Mouse (Mus musculus) adrenal gland, adult 18-20 months (tissue): Measurements from ENCODE around the gene Stmn1. TPM values are rescaled to one million over a fixed set of nuclear protein-coding genes. Genes with fewer than 3 reads are reported as not detected.
A peak's percentile ranks its signal among the peaks of the same experiment; 100 is the strongest.
"Not testable (repeated sequence)": the region's sequence is repeated elsewhere in the genome, so short reads cannot be mapped to it uniquely, and the experiment has no call there.

Experiments
- DNase-seq, 2 experiments: peaks; one replicate each; pipeline ENCODE4 v3.0.0; 2021 to 2022; ENCODE audit warnings: low spot score in 2 of 2
- total RNA-seq, 2 experiments: library from RNA; stranded (reverse); gene quantifications; 1 replicate in 1 of 2; 2 replicates in 1 of 2; pipeline ENCODE4 v1.2.3; 2021

Gene Stmn1
- total RNA-seq, 2 experiments from 2014 or later, result 24.8 to 25.6 TPM

- DNase-seq, result no peak
These were observed 16.1 kb downstream of the Stmn1 start for GRCm38 (mm10) chr4:134484231-134484630.

- no peak for DNase-seq
These were observed 17.2 kb downstream of the Stmn1 start for GRCm38 (mm10) chr4:134485151-134485900.

GRCm38 (mm10) chr4:134488211-134488610 is 20.1 kb downstream of the Stmn1 start:
- DNase-seq, result no peak

GRCm38 (mm10) chr4:134489986-134490665 is 22.0 kb downstream of the Stmn1 start:
- DNase-seq, result no peak

GRCm38 (mm10) chr4:134491716-134492115 is 23.6 kb downstream of the Stmn1 start:
- no peak for DNase-seq

GRCm38 (mm10) chr4:134494161-134494560 is 26.0 kb downstream of the Stmn1 start:
- DNase-seq, result not testable (repeated sequence)

- no peak for DNase-seq
These were observed 26.8 kb downstream of the Stmn1 start for GRCm38 (mm10) chr4:134494780-134495545.

- DNase-seq, result no peak
These were observed 27.4 kb downstream of the Stmn1 start for GRCm38 (mm10) chr4:134495546-134495923.

GRCm38 (mm10) chr4:134496595-134497210 is 28.6 kb downstream of the Stmn1 start, which contains the start of gene Paqr7:
Gene Paqr7, plus strand, starts transcription at chr4:134496697.
- peak; percentile 81 to 82 for DNase-seq

GRCm38 (mm10) chr4:134497223-134497622 is 29.1 kb downstream of the Stmn1 start:
- no peak for DNase-seq

GRCm38 (mm10) chr4:134497986-134498731 is 30.0 kb downstream of the Stmn1 start:
- no peak for DNase-seq

GRCm38 (mm10) chr4:134498983-134499382 is 30.9 kb downstream of the Stmn1 start:
- not testable (repeated sequence) for DNase-seq

GRCm38 (mm10) chr4:134501095-134501494 is 33.0 kb downstream of the Stmn1 start:
- no peak for DNase-seq

GRCm38 (mm10) chr4:134503686-134504357 is 35.7 kb downstream of the Stmn1 start:
- no peak for DNase-seq

- DNase-seq, result no peak
These were observed 37.2 kb downstream of the Stmn1 start for GRCm38 (mm10) chr4:134505303-134505789.

GRCm38 (mm10) chr4:134505966-134506594 is 38.0 kb downstream of the Stmn1 start:
- no peak for DNase-seq

GRCm38 (mm10) chr4:134506713-134507112 is 38.6 kb downstream of the Stmn1 start:
- no peak for DNase-seq

- DNase-seq, result no peak
These were observed 42.3 kb downstream of the Stmn1 start for GRCm38 (mm10) chr4:134510396-134510795.

- peak; percentile 87 to 91 for DNase-seq
These were observed 42.8 kb downstream of the Stmn1 start, which contains the start of gene Aunip for GRCm38 (mm10) chr4:134510845-134511411. Gene Aunip, plus strand, starts transcription at chr4:134510999.
